Mouse (Mus musculus): ENCODE data around the gene Wasf3.
"Not testable (repeated sequence)": the region's sequence is repeated elsewhere in the genome, so short reads cannot be mapped to it uniquely, and the experiment has no call there.

Wasf3 gene

GRCm38 (mm10) chr5:146401012-146401411 is 16.2 kb downstream of the Wasf3 start:
- DNase-seq (ENCODE audit: low spot score) = not testable (repeated sequence)

DNA sequence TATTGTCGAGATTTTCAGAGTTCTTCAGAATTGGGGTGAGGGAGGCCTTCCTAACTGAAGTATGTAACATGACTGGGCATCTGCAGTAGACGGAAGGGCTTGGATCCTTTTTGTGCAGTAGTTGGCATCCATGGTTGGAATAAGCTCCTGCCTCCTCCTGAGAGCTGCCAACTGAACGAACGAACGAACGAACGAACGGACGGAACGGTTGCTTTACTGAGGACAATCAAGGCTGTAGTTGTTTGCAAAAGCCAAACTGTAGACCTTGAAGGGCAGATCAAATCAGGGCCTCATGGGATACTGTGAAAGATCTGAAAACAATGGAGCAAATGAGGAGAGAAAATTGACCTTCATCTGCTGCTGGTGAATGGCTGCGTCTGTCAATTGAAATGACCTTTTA is 17.5 kb downstream of the Wasf3 start:
- no peak for DNase-seq (ENCODE audit: low spot score)

DNA sequence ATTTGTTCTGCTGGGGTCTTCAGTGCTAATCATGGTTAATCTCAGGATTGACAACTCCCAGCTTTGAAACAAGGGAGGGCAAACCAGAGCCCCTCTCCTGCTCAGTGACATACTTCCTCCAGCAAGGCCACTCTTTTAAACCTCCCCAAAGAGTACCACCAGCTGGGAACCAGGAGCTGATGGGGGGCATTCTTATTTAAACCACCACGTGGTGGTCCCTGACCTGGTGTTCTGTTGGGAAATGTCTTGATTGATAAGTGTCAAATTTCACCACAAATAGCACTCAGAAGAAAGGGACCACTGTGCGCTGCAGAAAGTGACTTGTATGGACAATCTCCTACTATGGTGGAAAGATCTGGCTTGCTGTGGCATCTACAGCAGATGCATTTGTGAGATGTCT is 19.1 kb downstream of the Wasf3 start:
- DNase-seq (ENCODE audit: low spot score) = no peak

DNA sequence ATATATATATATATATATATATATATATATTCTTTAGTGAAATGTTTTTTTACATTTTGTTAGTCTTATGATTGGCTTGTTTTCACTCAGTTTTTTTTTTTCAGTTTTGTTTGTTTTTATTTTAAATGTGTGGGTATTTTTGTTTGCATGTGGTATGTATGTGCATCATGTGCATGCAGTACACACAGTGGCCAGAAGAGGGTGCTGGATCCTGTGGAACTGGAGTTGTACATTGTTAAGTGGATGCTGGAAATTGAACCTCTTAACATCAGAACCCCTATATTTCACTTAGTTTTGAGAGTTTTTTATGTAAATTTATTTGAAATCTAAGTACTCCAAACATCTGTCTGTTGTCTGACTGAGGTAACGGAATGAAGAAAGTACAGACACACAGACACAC is 21.3 kb downstream of the Wasf3 start:
- DNase-seq (ENCODE audit: low spot score) = no peak

GRCm38 (mm10) chr5:146407791-146408190 is 23.0 kb downstream of the Wasf3 start:
- no peak for DNase-seq (ENCODE audit: low spot score)

DNA sequence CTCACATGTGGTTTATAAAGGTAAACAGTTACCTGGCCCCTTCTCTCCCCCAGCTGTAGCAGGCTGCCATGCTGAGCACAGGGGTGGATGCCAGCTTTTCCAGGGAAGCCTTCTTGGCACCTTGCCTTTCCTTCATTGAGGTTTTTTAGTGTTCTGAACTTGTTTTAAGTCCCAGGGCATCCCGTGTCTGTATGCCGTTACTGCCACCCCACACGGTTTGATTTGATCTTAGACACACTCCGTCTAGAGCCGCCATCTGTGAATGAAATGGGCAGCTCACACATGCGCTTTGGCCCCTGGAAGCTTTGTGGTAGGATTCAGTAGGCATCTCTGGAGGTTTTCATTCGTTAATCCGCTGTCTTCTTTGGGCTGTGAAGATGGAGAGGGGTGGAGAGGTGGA is 23.8 kb downstream of the Wasf3 start:
- DNase-seq (ENCODE audit: low spot score) = no peak

DNA sequence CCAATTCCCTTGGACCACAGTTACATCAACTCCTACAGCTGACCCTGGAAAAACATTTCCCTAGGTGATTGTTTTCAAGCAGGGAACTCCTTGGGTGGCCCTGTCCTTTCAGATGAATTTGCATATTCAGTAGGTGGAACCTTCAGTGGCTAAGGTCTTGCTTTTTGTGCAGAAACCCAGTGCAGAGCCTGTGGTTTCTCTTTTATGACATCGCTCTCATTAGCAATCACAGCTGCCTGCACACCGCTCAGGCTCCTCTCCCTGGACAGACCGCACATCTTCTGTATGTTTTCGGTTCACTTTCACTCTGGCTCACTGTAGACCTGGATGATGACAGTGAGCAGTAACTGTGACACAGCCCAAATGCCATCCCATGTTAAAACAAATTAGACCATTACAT is 26.0 kb downstream of the Wasf3 start:
- no peak for DNase-seq (ENCODE audit: low spot score)

DNA sequence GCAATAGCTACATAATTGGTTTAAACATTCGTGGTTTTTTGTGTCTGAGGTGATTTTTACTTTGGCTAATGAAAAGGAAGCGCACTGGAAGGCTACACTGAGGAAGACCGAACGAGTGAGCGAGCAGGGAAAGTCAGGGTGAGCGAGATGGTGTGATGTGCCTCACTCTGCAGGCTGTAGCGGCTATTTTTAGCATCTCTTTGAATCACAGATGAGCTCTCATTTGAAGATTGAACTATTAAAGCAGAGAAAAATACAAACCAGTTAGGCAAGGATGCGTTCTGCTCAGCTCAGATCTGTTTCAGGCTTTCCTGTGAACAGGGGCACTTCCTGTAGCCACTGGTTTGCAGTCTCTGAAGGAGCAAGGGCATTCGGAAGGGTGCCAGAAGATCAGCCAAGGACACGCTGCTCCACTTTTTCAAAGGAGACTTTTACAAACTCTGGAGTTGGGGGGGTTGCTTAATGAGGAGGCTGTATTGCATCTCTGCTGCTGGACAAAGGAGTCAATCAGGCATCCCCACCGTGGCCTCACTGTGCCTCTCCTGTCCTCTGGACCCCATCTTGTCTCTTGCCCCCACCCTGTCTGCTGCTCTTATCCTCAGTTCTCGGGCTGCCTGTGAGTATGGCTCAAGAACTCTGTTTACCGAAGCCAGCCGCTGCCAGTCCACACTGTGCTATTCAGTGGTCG is 28.1 kb downstream of the Wasf3 start:
- DNase-seq (ENCODE audit: low spot score) = no peak

GRCm38 (mm10) chr5:146414611-146415010 is 29.8 kb downstream of the Wasf3 start:
- no peak for DNase-seq (ENCODE audit: low spot score)

DNA sequence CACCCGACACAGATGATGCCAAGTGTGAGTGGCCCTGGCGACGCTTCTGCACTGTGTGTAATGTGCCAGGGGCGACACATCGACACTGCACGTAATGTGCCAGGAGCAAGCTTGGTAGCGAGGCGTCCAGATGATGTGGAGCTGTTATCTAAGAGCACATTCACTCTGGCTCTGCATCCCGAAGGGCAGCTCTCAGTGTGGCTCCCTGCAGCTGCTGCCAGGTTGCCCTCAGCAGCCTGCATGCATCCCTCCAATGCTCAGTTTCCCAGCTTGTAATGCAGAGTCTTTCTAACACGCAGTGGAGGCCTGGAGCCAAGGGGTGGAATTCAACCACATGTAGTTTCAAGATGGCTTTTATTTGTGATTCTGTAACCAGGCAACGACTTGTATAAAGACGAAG is 30.4 kb downstream of the Wasf3 start:
- no peak for DNase-seq (ENCODE audit: low spot score)

- DNase-seq (ENCODE audit: low spot score) = no peak
These were observed 31.7 kb downstream of the Wasf3 start for GRCm38 (mm10) chr5:146416331-146417110.

GRCm38 (mm10) chr5:146418092-146418491 is 33.3 kb downstream of the Wasf3 start:
- no peak for DNase-seq (ENCODE audit: low spot score)

- DNase-seq (ENCODE audit: low spot score) = peak; percentile 35
These were observed 35.3 kb downstream of the Wasf3 start for GRCm38 (mm10) chr5:146420081-146420480.

GRCm38 (mm10) chr5:146424711-146425326 is 40.0 kb downstream of the Wasf3 start:
- DNase-seq (ENCODE audit: low spot score) = no peak

DNA sequence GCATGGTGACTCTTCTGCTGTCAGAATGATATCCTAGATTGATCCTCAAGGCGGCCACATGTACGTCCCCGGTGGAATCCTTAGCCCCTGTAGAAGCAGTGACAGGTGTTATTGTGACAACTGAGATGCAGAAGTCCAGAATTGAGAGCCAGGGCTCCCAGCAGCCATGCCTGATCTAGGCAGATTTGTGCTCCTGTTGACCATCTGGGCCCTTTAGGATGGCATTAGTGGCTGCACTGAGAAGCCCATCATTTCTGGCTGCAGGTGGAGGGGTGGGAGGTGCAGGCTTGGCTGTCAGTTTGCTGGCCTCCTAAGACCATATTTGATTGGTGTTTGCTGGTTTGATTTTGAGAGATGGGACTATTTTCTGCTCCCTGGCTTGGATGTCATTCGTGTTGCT is 40.9 kb downstream of the Wasf3 start:
- DNase-seq (ENCODE audit: low spot score) = no peak

GRCm38 (mm10) chr5:146428109-146428508 is 43.3 kb downstream of the Wasf3 start:
- DNase-seq (ENCODE audit: low spot score) = no peak

DNA sequence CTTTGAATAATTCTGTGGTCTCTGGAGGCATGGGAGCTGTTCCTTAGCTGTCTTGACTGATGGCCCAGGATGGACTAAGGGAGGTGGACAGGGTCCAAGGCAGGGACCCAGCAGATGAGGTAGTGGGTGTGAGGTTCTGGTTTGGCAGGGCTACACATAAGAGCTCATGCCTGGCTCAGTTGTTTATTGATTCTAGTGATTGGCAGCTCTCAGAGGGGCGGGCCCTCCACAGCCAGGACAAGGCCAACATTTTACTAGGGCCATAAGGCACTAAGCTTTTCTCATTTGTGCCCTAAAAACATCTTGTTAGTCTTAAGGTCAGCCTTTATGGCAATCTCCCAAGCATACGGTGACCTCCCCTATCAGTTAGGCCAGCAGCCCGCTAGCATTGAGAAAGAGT is 47.0 kb downstream of the Wasf3 start:
- DNase-seq (ENCODE audit: low spot score) = no peak

DNA sequence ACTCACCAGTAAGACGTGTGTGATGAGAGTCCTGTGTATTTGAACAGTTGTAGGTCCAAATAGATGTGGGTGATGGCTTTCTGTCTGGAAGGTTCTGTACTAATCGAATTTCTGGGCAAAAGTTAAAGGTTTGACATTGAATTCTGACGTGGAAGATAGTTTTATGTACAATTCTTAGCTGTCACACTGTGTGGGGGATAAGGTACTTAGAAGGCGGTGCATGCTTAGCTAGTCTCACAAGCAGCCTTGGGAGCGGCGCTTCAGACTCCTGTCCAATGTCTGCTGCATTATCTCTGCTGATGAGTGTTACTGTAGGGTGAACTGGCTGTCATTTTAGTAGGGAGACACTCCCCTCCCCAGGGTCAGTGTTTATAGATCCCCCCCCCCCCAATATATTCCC is 47.7 kb downstream of the Wasf3 start:
- no peak for DNase-seq (ENCODE audit: low spot score)

DNA sequence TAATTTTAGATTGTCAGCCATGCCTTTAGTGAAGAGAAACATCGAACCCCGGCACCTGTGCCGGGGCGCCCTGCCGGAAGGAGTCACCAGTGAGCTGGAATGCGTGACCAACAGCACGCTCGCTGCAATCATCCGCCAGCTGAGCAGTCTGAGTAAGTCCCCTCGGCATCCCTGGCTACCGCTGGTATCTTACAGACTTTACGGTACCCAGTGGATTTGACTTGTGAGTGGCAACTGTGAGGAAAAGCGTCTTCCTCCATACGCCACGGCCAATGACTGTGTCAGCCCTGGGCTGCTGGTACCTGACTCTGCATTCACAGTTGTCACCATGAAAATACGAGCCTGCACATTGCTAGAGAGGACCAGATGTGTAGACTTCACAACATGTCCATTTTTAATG is 50.5 kb downstream of the Wasf3 start:
- no peak for DNase-seq (ENCODE audit: low spot score)

GRCm38 (mm10) chr5:146436796-146437195 is 52.0 kb downstream of the Wasf3 start:
- DNase-seq (ENCODE audit: low spot score) = no peak

- no peak for DNase-seq (ENCODE audit: low spot score)
These were observed 54.5 kb downstream of the Wasf3 start for GRCm38 (mm10) chr5:146439152-146439781.

DNA sequence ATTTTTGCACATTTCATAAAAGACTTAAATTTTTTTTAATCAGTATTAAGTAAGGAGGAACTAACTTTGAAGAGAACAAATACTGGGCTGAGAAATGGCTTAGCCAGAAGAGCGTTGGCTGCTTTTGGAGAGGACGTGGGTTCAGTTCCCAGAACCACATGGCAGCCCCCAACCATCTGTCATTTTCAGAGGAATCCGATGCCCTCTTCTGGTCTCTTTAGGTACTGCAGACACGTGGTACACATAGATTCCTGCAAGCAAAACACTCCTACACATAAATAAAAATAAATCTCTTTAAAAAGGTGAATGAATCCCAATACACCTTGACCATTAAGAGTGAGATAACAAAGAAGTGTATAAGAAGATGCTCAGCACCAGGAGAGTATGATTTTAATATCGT is 55.5 kb downstream of the Wasf3 start:
- no peak for DNase-seq (ENCODE audit: low spot score)

- no peak for DNase-seq (ENCODE audit: low spot score)
These were observed 58.0 kb downstream of the Wasf3 start for GRCm38 (mm10) chr5:146442767-146443166.
